Mouse (Mus musculus) megakaryocyte progenitor cell, adult 5-6 weeks (primary cell): Measurements from ENCODE around the gene Med21. TPM values are rescaled to one million over a fixed set of nuclear protein-coding genes. Genes with fewer than 3 reads are reported as not detected.

Experiments
- ATAC-seq: replicated peaks from 2 replicates; pipeline ENCODE4 v1.8.0; 2016; ENCODE audit warnings: mild to moderate bottlenecking, moderate TSS enrichment, inconsistent platforms; ENCODE audit not compliant: poor library complexity
- total RNA-seq, 2 experiments: library from RNA; stranded (forward) in 1 of 2; stranded (reverse) in 1 of 2; fragments of 157-497, 149-512 nt in 1 of 2; fragments of 200-1000 nt in 1 of 2; gene quantifications; 2 replicates each; pipeline versions ENCODE4 v1.2.3 to v1.2.4; 2015 to 2017

Med21 gene
- total RNA-seq, 2 experiments from 2014 or later = 222 to 247 TPM

DNA sequence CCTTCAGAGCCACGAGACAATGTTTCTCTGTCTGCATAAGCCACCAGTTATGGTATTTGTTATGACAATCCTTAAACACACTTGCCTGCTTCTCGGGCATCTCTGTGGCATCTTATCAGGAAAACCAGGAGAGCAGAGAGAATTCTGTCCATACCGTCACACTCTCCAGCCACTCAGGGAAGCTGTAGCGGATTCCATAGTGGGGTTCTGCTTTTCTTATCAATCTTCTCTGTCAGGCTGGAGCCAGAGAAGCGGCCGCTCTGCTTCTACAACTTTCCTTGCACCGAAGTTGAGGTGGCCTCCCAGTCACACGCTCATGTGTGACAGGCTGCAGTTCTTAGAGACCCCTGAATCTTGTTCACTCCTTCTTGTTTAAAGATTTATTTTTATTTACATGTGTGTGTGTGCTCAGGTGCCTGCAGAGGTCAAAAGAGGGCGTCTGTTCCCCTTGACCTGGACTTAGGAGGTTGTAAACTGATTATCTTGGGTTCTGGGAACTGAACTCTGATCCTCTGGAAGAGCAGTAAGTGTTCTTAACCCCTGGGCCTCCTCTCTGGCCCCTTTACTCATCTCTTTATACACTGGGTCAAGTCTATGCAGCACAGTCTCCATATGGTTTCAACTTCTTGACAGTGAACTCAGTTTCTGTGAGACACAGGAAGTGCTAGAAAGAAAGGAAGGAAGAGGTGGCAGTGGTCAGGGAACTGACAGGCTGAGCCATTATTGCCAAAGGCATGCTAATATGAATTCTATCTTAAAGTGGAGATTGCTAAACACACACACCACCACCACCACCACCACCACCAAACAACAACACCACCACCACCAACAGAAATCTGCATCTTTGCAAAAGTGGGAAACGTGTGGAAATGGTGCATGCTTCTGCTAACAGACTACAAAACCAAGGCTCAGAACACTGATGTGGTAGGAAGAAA lies 36.1 kb downstream of the Med21 start:
- peak; percentile 61 for ATAC-seq

DNA sequence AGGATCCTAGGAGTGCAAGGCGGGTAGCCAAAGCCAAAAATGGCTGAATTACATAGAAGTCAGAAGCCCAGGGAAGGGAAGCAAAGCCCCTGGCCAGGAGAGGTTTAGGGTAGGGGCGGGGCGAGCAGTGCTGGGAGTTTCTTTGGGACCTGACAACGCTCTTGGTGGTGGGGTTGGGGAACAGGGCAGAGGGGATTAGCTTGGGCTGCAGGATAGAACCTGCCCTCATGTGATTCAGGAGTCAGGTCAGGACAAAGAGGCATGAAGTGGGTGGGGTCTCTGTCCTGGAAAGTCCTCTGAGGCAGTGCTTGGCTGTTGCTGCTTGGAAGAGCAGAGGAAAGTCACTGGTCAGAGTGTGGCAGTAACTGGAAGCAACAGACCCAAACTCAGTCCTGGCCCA lies 41.5 kb downstream of the Med21 start:
- ATAC-seq = no peak

- peak; percentile 67 for ATAC-seq
Measured at GRCm38 (mm10) chr6:146685781-146686308, 43.5 kb downstream of the Med21 start.

- peak; percentile 92 for ATAC-seq
Measured at GRCm38 (mm10) chr6:146686463-146687196, 44.3 kb downstream of the Med21 start.

- ATAC-seq = no peak
Measured at GRCm38 (mm10) chr6:146688010-146688409, 45.7 kb downstream of the Med21 start.

GRCm38 (mm10) chr6:146688861-146689260 lies 46.5 kb downstream of the Med21 start:
- ATAC-seq = no peak

- ATAC-seq = no peak
Measured at GRCm38 (mm10) chr6:146697767-146698166, 55.4 kb downstream of the Med21 start.

DNA sequence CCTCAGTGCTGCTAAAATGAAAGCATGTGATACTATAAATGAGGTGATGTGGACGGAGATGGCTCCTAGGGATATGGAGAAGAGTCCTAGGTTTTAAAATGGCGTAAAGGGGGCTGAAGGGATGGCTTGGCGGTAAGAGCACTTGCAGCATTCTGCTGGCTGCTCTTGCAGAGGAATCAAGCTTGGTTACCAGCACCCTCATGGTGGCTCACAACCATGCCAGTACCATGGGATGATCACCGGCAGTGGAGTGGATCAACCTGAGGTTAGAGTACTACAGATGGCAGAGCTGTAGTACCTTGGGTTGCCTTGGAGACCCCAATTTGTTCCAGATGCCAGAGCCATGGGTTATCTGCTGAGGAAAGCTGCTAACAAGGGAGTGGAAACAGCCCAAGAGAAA lies 56.0 kb downstream of the Med21 start:
- no peak for ATAC-seq

Other genes starting within 250 kb of the Med21 start
- 5.2 and 6.9 TPM in 2 replicates for gene Itpr2, start 140.3 kb upstream of the Med21 start, total RNA-seq (2015)
- gene Itpr2, start 140.3 kb upstream of the Med21 start, total RNA-seq (2017) = 11.0 and 13.3 TPM in 2 replicates
- gene Fgfr1op2, start 65.3 kb upstream of the Med21 start, total RNA-seq (2015) = 156 and 161 TPM in 2 replicates
- gene Fgfr1op2, start 65.3 kb upstream of the Med21 start, total RNA-seq (2017) = 134 and 154 TPM in 2 replicates
- gene Ints13, start 64.7 kb upstream of the Med21 start, total RNA-seq (2015) = 93.9 and 117 TPM in 2 replicates
- 86.4 and 122 TPM in 2 replicates for gene Ints13, start 64.7 kb upstream of the Med21 start, total RNA-seq (2017)
- gene Tm7sf3, start 277 bp downstream of the Med21 start, total RNA-seq (2015) = 78.9 and 81.3 TPM in 2 replicates
- gene Tm7sf3, start 277 bp downstream of the Med21 start, total RNA-seq (2017) = 92.5 and 99.5 TPM in 2 replicates
- gene Stk38l, start 82.4 kb downstream of the Med21 start, total RNA-seq (2015) = 2.5 and 3.0 TPM in 2 replicates
- gene Stk38l, start 82.4 kb downstream of the Med21 start, total RNA-seq (2017) = 2.3 and 2.4 TPM in 2 replicates
- not detected in 2 replicates for gene Arntl2, start 153.5 kb downstream of the Med21 start, total RNA-seq (2015)
- not detected in 2 replicates for gene Arntl2, start 153.5 kb downstream of the Med21 start, total RNA-seq (2017)
- not detected in 2 replicates for gene Smco2, start 207.6 kb downstream of the Med21 start, total RNA-seq (2015)
- gene Smco2, start 207.6 kb downstream of the Med21 start, total RNA-seq (2017) = not detected in 2 replicates
- gene Ppfibp1, start 245.9 kb downstream of the Med21 start, total RNA-seq (2015) = 6.8 and 9.5 TPM in 2 replicates
- gene Ppfibp1, start 245.9 kb downstream of the Med21 start, total RNA-seq (2017) = 9.8 and 19.6 TPM in 2 replicates